Mouse (Mus musculus) bone marrow, adult 2 months (tissue): ENCODE data around the gene March9.

Experiments used
- CTCF ChIP-seq: fragments of 200-500 bp; IDR thresholded peaks from 2 replicates; pipeline ENCODE4 v1.5.1; 2011; ENCODE audit warnings: low read length, control low read depth; ENCODE audit not compliant: control insufficient read depth, insufficient read depth
- POLR2A ChIP-seq: fragments of 200-500 bp; IDR thresholded peaks from 2 replicates; pipeline ENCODE4 v1.6.1; 2011; ENCODE audit warnings: low read depth, mild to moderate bottlenecking, control low read depth, low read length, borderline replicate concordance; ENCODE audit not compliant: control insufficient read depth

DNA sequence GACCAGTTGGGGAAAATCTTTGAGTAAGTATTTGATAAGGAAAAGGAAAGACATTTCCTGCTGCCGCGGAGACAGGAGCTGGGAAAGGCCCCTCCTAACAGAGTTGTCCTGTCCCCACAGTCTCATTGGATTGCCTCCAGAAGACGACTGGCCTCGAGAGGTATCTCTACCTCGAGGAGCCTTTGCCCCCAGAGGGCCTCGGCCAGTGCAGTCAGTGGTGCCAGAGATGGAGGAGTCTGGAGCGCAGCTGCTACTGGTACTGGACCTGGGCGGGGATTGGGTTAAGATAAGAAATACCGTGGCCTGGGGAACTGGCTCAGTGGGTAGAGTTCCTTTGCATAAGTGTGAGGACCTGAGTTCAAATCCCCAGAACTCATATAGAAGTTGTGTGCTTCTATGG lies 6.0 kb upstream of the March9 start:
- no peak for TF ChIP-seq POLR2A
- no peak for TF ChIP-seq CTCF
